Mouse (Mus musculus) lung, embryonic 16.5 days (tissue): ENCODE data around the gene Trip4. TPM values are rescaled to one million over a fixed set of nuclear protein-coding genes. Genes with fewer than 3 reads are reported as not detected.

Experiments
- ATAC-seq: fragments of 200-750 bp; cut with Nextera tagmentation; 2 replicates; pipeline ENCODE4 v1.8.0; 2017; ENCODE audit warnings: low read depth, mild to moderate bottlenecking, moderate library complexity
- H3K27ac ChIP-seq: fragments of 300-500 bp; sonication (generic); 2 replicates; pipeline ENCODE4 v1.5.1; 2014; ENCODE audit warnings: mild to moderate bottlenecking, control low read depth, low read length
- H3K27me3 ChIP-seq: fragments of 300-500 bp; sonication (generic); 2 replicates; pipeline ENCODE4 v1.6.1; 2014; ENCODE audit warnings: low read depth, low read length, mixed read lengths; ENCODE audit not compliant: control insufficient read depth, insufficient read depth
- H3K36me3 ChIP-seq: fragments of 300-500 bp; sonication (generic); 2 replicates; pipeline ENCODE4 v1.6.1; 2014; ENCODE audit warnings: low read length; ENCODE audit not compliant: control insufficient read depth, insufficient read depth
- H3K4me1 ChIP-seq: fragments of 300-500 bp; sonication (generic); replicated peaks from 2 replicates; pipeline ENCODE4 v1.6.1; 2014; ENCODE audit warnings: low read length, mixed read lengths; ENCODE audit not compliant: control insufficient read depth, insufficient read depth
- H3K4me2 ChIP-seq: fragments of 300-500 bp; sonication (generic); 2 replicates; pipeline ENCODE4 v1.6.1; 2014; ENCODE audit warnings: low read depth, low read length, control low read depth
- H3K4me3 ChIP-seq: fragments of 300-500 bp; sonication (generic); 2 replicates; pipeline ENCODE4 v1.5.1; 2014; ENCODE audit warnings: mild to moderate bottlenecking, low read length, control low read depth
- H3K9ac ChIP-seq: fragments of 300-500 bp; sonication (generic); 2 replicates; pipeline ENCODE4 v1.6.1; 2014; ENCODE audit warnings: low read length, control low read depth
- H3K9me3 ChIP-seq: fragments of 300-500 bp; sonication (generic); 2 replicates; pipeline ENCODE4 v1.6.1; 2016; ENCODE audit warnings: low read length; ENCODE audit not compliant: control insufficient read depth
- WGBS: fragments of 180-500 bp; shearing (Covaris S2); extraction: QIAGEN DNeasy Blood & Tissue Kit; methylation state at CpG from one replicate; pipeline ENCODE4 v1.1.7; 2014; 5-methylcytosine and 5-hydroxymethylcytosine counted together
- polyA plus RNA-seq: library from polyadenylated mRNA; unstranded; fragments of >200 nt; fragmentation: Nextera tagmentation; extraction: Ambion mirVana; gene quantifications from 2 replicates; pipeline ENCODE4 v1.2.1, GENCODE M21; 2015

Trip4 gene
- polyA plus RNA-seq, 1 experiment from 2014 or later: 33.1 TPM

DNA sequence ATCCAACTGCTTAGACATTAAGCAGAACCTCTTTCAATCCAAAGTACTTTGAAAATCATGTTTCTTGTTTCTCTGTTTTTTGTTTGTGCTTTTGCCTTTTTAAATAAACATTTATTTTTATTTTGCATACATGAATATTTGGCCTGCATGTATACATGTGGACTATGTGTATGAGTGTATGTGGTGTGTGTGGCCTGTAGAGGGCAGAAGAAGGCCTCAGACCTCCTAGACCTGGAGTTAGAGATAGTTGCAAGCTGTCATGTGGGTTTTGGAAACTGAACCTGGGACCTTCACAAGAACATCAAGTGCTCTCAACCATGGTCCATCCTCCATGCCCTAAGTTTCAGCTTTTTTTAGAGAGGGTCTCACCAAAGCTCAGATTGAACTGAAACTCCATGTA is 5.2 kb downstream of the Trip4 start:
- no peak overlapping the region for H3K9ac ChIP-seq
- H3K4me1 ChIP-seq: peaks cover 6% of the 10 kb centered on the region; the same call in 1 of the 2 replicates
- no peaks in the 10 kb centered on the region for H3K9me3 ChIP-seq
- no peak overlapping the region for H3K4me2 ChIP-seq
- H3K36me3 ChIP-seq: peaks cover 16% of the 10 kb centered on the region
- no peaks in the 10 kb centered on the region for H3K27me3 ChIP-seq
- H3K27ac ChIP-seq: no peak overlapping the region
- no peak overlapping the region for H3K4me3 ChIP-seq
- ATAC-seq: no peak

DNA sequence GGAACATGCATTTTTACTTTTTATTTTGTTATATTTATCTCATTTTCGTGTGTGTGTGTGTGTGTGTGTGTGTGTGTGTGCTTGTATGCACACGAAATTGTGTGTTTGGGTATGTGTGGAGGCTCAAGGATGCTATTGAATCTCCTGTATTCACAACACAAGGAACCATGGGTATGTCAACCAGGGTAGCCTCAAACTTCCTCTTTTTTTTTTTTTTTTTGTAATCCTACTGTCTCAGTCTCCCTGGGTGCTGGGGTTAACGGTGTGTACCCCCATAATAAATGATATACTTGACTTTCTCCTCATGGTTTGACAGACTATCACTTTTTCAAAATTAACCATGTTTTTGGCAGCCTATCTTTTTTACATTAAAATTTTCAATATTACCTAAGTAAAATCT is 5.7 kb downstream of the Trip4 start:
- 95% methylated on average over 3 of the region's 3 CpGs for WGBS
- peaks cover 16% of the 10 kb centered on the region for H3K36me3 ChIP-seq

DNA sequence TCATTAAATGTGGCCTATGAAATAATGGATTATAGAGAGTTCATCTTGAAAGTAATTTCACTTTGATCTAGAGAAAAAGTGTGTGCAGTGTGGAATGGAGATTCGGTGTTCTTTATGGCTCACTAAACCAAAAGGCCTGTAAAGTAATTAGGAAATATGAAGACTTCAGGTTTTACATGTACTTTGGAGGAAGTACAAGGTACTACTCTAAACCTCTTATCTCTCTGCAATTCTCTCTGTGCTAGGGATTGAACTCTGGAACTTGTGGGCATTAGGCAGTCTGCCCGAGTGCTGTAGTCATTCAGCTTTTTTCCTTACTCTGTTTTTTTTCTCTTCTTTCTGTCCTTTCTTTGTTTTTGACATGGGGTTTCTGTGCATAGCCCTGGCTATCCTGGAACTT is 11.6 kb downstream of the Trip4 start:
- Histone ChIP-seq H3K4me1 (no peaks in the 10 kb centered on the region; the same call in 1 of the 2 replicates), H3K4me2 (no peak overlapping the region), H3K27me3 (no peaks in the 10 kb centered on the region), H3K4me3 (no peak overlapping the region), H3K27ac (no peak overlapping the region), H3K36me3 (peaks cover 28% of the 10 kb centered on the region), H3K9ac (no peak overlapping the region), H3K9me3 (no peaks in the 10 kb centered on the region)
- WGBS: 92% methylated on average over 2 of the region's 2 CpGs
- ATAC-seq: no peak

More for the DNA sequence above, 5.7 kb downstream of the Trip4 start:
- no peak overlapping the region for H3K4me2 ChIP-seq
- H3K9me3 ChIP-seq: no peaks in the 10 kb centered on the region
- H3K27ac ChIP-seq: no peak overlapping the region
- no peak overlapping the region for H3K4me3 ChIP-seq
- no peaks in the 10 kb centered on the region for H3K27me3 ChIP-seq
- no peak for ATAC-seq
- peaks cover 4% of the 10 kb centered on the region; the same call in 1 of the 2 replicates for H3K4me1 ChIP-seq
- H3K9ac ChIP-seq: no peak overlapping the region

DNA sequence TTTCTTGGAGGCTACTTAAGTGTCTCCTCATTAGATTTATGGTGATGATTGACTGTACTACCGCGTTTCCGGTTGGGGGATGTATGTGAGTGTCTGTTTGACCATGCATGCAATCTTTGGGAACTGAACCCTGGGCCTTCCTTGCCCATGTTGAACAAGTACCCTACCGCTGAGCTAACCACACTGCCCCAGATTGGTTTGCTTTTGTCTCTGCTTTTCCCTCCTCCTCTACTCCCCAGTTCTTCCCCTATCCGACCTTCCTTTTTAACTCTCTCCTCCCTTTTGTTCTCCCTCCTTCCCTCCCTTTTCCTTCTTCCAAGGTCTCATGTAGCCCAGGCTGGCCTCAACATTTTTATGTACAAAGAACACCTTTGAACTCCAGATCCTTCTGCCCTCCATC is 17.5 kb downstream of the Trip4 start:
- H3K9ac ChIP-seq: peak overlapping the region; percentile 79
- peaks cover 10% of the 10 kb centered on the region for H3K4me1 ChIP-seq
- H3K4me3 ChIP-seq: peak overlapping the region; percentile 63
- WGBS: 2% methylated on average over 5 of the region's 5 CpGs
- H3K27ac ChIP-seq: no peak overlapping the region; the same call in 1 of the 2 replicates
- peak overlapping the region; percentile 82 for H3K4me2 ChIP-seq
- peaks cover 18% of the 10 kb centered on the region for H3K36me3 ChIP-seq
- H3K9me3 ChIP-seq: no peaks in the 10 kb centered on the region
- no peaks in the 10 kb centered on the region for H3K27me3 ChIP-seq
- ATAC-seq: no peak

GRCm38 (mm10) chr9:65890143-65890628 is 18.4 kb downstream of the Trip4 start, which contains the start of gene Pclaf:
Gene Pclaf, plus strand, starts transcription at chr9:65890237.
- Histone ChIP-seq H3K4me2 (peak within 1 kb of the TSS; percentile 82), H3K36me3 (peaks cover 15% of the 10 kb centered on the region), H3K9ac (peak within 1 kb of the TSS; percentile 79), H3K4me3 (peak within 1 kb of the TSS; percentile 63), H3K4me1 (peaks cover 14% of the 10 kb centered on the region), H3K27me3 (no peaks in the 10 kb centered on the region), H3K9me3 (no peaks in the 10 kb centered on the region), H3K27ac (peak within 1 kb of the TSS; percentile 36)
- WGBS: under 1% methylated on average over 21 of the region's 21 CpGs
- ATAC-seq: peak; percentile 99

DNA sequence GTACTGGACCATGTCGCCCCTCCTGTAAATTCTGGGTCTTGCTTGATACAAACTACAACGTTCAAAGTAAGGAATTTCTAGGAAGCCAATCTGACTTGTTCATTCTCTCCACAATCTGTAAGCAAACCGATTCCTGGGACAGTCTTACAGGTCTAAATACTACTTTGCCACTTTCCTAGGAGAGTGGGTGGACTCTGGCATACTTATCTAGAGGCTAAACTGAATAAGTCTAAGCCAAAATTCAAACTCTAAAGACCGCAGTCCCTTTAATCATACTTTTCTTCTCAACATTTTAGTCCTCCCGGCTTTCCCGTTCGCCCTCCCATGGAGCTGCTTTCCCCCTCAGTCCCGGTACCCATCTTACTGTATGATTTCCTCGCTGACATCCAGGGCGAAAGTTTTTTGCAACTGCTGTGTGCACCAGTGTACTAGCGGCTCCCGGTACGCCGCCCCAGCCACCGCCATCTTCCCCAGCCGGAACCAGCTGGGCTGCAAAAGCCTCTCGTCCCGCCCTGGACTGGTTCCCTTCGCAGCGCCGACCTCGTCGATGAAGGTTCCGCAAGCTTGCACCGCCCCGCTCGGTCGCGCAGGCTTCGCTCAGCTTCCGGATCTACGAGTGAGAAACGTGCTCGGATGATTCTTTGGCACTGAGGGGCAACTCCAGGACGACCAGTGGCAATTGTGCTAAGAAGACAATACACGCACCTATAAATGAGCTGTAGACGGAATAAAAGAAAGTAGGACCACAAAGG is 23.9 kb downstream of the Trip4 start:
- Histone ChIP-seq H3K9ac (peak overlapping the region; percentile 84), H3K36me3 (peaks cover 3% of the 10 kb centered on the region; the same call in 1 of the 2 replicates), H3K27ac (peak overlapping the region; percentile 86), H3K4me1 (peaks cover 6% of the 10 kb centered on the region; the same call in 1 of the 2 replicates), H3K27me3 (no peaks in the 10 kb centered on the region), H3K4me2 (peak overlapping the region; percentile 84), H3K4me3 (peak overlapping the region; percentile 87), H3K9me3 (no peaks in the 10 kb centered on the region)
- ATAC-seq: peak; percentile 99
- 0% methylated on average over 37 of the region's 37 CpGs for WGBS

GRCm38 (mm10) chr9:65859656-65860055 is 48.9 kb downstream of the Trip4 start:
- peaks cover 23% of the 10 kb centered on the region for H3K36me3 ChIP-seq
- no peak overlapping the region for H3K4me3 ChIP-seq
- H3K27me3 ChIP-seq: no peaks in the 10 kb centered on the region
- H3K9ac ChIP-seq: no peak overlapping the region
- no peaks in the 10 kb centered on the region for H3K4me1 ChIP-seq
- no peak overlapping the region for H3K4me2 ChIP-seq
- H3K27ac ChIP-seq: no peak overlapping the region
- 60% methylated on average over 1 of the region's 1 CpGs for WGBS
- H3K9me3 ChIP-seq: no peaks in the 10 kb centered on the region
- no peak for ATAC-seq

DNA sequence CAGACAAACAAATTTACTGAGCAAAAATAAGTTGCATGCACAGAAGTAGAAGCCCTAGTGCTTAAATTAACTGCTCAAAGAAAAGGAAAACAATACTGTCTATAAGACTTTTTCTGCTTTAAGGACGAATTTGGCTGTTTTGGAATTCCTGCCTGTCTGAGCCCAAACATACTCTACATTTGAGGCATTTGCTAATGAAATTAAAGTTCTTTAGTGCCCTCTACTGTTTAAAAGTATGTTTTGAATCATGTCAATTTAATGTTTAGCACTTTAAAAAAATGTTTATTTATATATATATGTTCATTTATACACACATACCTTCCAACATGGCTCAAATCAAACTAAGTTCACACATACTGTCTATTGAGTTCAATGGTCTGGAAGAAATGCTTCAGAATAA is 58.4 kb downstream of the Trip4 start:
- Histone ChIP-seq H3K36me3 (peaks cover 16% of the 10 kb centered on the region), H3K9me3 (no peaks in the 10 kb centered on the region), H3K4me2 (no peak overlapping the region), H3K27me3 (no peaks in the 10 kb centered on the region), H3K4me1 (0 out of 2 replicates have a peak, but pooled peaks cover 4% of the 10 kb centered on the region), H3K9ac (no peak overlapping the region), H3K27ac (no peak overlapping the region), H3K4me3 (no peak overlapping the region)
- no peak for ATAC-seq
- WGBS: 4% methylated on average over 1 of the region's 1 CpGs

GRCm38 (mm10) chr9:65848154-65848553 is 60.4 kb downstream of the Trip4 start:
- Histone ChIP-seq H3K27ac (peak overlapping the region; percentile 15; the same call in 1 of the 2 replicates), H3K9ac (no peak overlapping the region), H3K4me2 (no peak overlapping the region), H3K4me3 (no peak overlapping the region), H3K36me3 (peaks cover 7% of the 10 kb centered on the region), H3K27me3 (no peaks in the 10 kb centered on the region), H3K9me3 (no peaks in the 10 kb centered on the region), H3K4me1 (peaks cover 10% of the 10 kb centered on the region; the same call in 1 of the 2 replicates)
- ATAC-seq: peak; percentile 47; the same call in 1 of the 2 replicates
